Mouse (Mus musculus) intestine, postnatal 0 days (tissue): ENCODE results near the gene Aoc1. TPM values are rescaled to one million over a fixed set of nuclear protein-coding genes. Genes with fewer than 3 reads are reported as not detected.
A peak's percentile ranks its signal among the peaks of the same experiment; 100 is the strongest.

Source experiments
- ATAC-seq: fragments of 200-750 bp; cut with Nextera tagmentation; 2 replicates; pipeline ENCODE4 v1.8.0; 2017; ENCODE audit warnings: mild to moderate bottlenecking, moderate TSS enrichment, moderate library complexity
- H3K27ac ChIP-seq: fragments of 300-500 bp; sonication (generic); 2 replicates; pipeline ENCODE4 v1.5.1; 2014; ENCODE audit warnings: mild to moderate bottlenecking, low read depth, low read length, moderate library complexity
- H3K27me3 ChIP-seq: fragments of 300-500 bp; sonication (generic); replicated peaks from 2 replicates; pipeline ENCODE4 v1.6.1; 2014; ENCODE audit warnings: low read length, mixed read lengths; ENCODE audit not compliant: control insufficient read depth, insufficient read depth
- H3K36me3 ChIP-seq: fragments of 300-500 bp; sonication (generic); 2 replicates; pipeline ENCODE4 v1.6.1; 2014; ENCODE audit warnings: mild to moderate bottlenecking, moderate library complexity; ENCODE audit not compliant: control insufficient read depth, insufficient read depth
- H3K4me1 ChIP-seq: fragments of 300-500 bp; sonication (generic); replicated peaks from 2 replicates; pipeline ENCODE4 v1.6.1; 2014; ENCODE audit warnings: antibody characterized with exemption, low read length, mixed read lengths; ENCODE audit not compliant: control insufficient read depth, insufficient read depth
- H3K4me2 ChIP-seq: fragments of 300-500 bp; sonication (generic); replicated peaks from 2 replicates; pipeline ENCODE4 v1.6.1; 2014; ENCODE audit warnings: low read depth, mild to moderate bottlenecking, moderate library complexity
- H3K4me3 ChIP-seq: fragments of 300-500 bp; sonication (generic); 2 replicates; pipeline ENCODE4 v1.5.1; 2014; ENCODE audit warnings: low read depth, low read length
- H3K9ac ChIP-seq: fragments of 300-500 bp; sonication (generic); 2 replicates; pipeline ENCODE4 v1.6.1; 2014; ENCODE audit warnings: mild to moderate bottlenecking, low read depth, low read length
- H3K9me3 ChIP-seq: fragments of 300-500 bp; sonication (generic); 2 replicates; pipeline ENCODE4 v1.6.1; 2016; ENCODE audit warnings: mixed run types; ENCODE audit not compliant: control insufficient read depth
- CTCF ChIP-seq: sonication (generic); IDR thresholded peaks from 2 replicates; pipeline ENCODE4 v1.5.1; 2016; ENCODE audit warnings: low read depth, mild to moderate bottlenecking, control low read depth, antibody characterized with exemption, moderate library complexity
- WGBS: fragments of 180-500 bp; shearing (Covaris S2); extraction: QIAGEN DNeasy Blood & Tissue Kit; methylation state at CpG from one replicate; pipeline ENCODE4 v1.1.7; 2014; 5-methylcytosine and 5-hydroxymethylcytosine counted together
- polyA plus RNA-seq: library from polyadenylated mRNA; unstranded; fragments of >200 nt; fragmentation: Nextera tagmentation; extraction: Ambion mirVana; gene quantifications from 2 replicates; pipeline ENCODE4 v1.2.1, GENCODE M21; 2015

The Aoc1 gene
- polyA plus RNA-seq: 101 and 106 TPM in 2 replicates

- Histone ChIP-seq H3K4me3 (no peak within 1 kb of the TSS), H3K9ac (no peak within 1 kb of the TSS), H3K27ac (peak within 1 kb of the TSS; percentile 51), H3K36me3 (no peaks in the 10 kb centered on the region), H3K4me2 (no peak within 1 kb of the TSS), H3K9me3 (no peaks in the 10 kb centered on the region), H3K4me1 (peaks cover 10% of the 10 kb centered on the region; the same call in 1 of the 2 replicates), H3K27me3 (no peaks in the 10 kb centered on the region)
- no peak for TF ChIP-seq CTCF
- 56% methylated on average over 5 of the region's 5 CpGs for WGBS
- no peak for ATAC-seq
Measured at GRCm38 (mm10) chr6:48872596-48872995, at the start of gene Aoc1. Aoc1 (plus strand) TSS chr6:48872896.

GRCm38 (mm10) chr6:48825016-48825415 is 47.7 kb upstream of the Aoc1 start:
- no peak overlapping the region for H3K4me3 ChIP-seq
- peak overlapping the region; percentile 33 for H3K4me2 ChIP-seq
- H3K27me3 ChIP-seq: no peaks in the 10 kb centered on the region
- no peak overlapping the region for H3K27ac ChIP-seq
- no peaks in the 10 kb centered on the region for H3K4me1 ChIP-seq
- no peaks in the 10 kb centered on the region for H3K36me3 ChIP-seq
- no peak for TF ChIP-seq CTCF
- H3K9me3 ChIP-seq: no peaks in the 10 kb centered on the region
- 21% methylated on average over 7 of the region's 7 CpGs for WGBS
- no peak overlapping the region for H3K9ac ChIP-seq
- peak; percentile 94 for ATAC-seq

GRCm38 (mm10) chr6:48828976-48829375 is 43.7 kb upstream of the Aoc1 start:
- no peak overlapping the region for H3K4me3 ChIP-seq
- H3K9ac ChIP-seq: no peak overlapping the region
- peaks cover 14% of the 10 kb centered on the region for H3K36me3 ChIP-seq
- no peak for ATAC-seq
- H3K27ac ChIP-seq: no peak overlapping the region
- no peak for TF ChIP-seq CTCF
- WGBS: 51% methylated on average over 1 of the region's 1 CpGs
- no peak overlapping the region for H3K4me2 ChIP-seq
- no peaks in the 10 kb centered on the region for H3K27me3 ChIP-seq
- H3K9me3 ChIP-seq: no peaks in the 10 kb centered on the region
- no peaks in the 10 kb centered on the region for H3K4me1 ChIP-seq

GRCm38 (mm10) chr6:48829651-48830050 is 43.0 kb upstream of the Aoc1 start:
- H3K4me3 ChIP-seq: no peak overlapping the region

DNA sequence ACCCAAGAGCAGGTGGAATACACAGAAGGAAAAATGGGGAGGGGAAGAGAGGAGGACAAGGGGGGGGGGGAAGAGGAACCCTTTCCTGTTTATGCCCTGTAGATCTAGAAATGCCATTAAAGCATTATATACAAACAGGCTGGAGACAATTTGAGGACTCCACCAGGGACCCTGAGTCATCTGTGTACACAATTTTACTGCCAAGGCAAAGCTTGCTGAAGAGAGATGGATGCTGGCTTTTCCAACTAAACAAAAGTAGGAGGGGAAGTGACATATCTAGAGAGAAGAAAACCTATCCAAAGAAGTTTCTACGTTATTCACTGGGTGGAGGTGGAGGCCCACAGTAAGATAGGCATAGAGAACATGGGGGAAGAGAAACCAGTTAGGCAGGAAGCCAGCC is 42.5 kb upstream of the Aoc1 start:
- WGBS: 5% methylated on average over 1 of the region's 1 CpGs
- Histone ChIP-seq H3K9me3 (no peaks in the 10 kb centered on the region), H3K4me2 (no peak overlapping the region), H3K4me3 (no peak overlapping the region), H3K27me3 (no peaks in the 10 kb centered on the region), H3K27ac (peak overlapping the region; percentile 58; the same call in 1 of the 2 replicates), H3K4me1 (no peaks in the 10 kb centered on the region), H3K9ac (no peak overlapping the region), H3K36me3 (peaks cover 27% of the 10 kb centered on the region)
- no peak for TF ChIP-seq CTCF
- peak; percentile 36 for ATAC-seq

More at GRCm38 (mm10) chr6:48829651-48830050, 43.0 kb upstream of the Aoc1 start:
- peaks cover 21% of the 10 kb centered on the region for H3K36me3 ChIP-seq
- no peak for TF ChIP-seq CTCF
- no peak for ATAC-seq
- H3K27ac ChIP-seq: peak overlapping the region; percentile 54; the same call in 1 of the 2 replicates
- H3K4me1 ChIP-seq: no peaks in the 10 kb centered on the region
- H3K27me3 ChIP-seq: no peaks in the 10 kb centered on the region
- no peaks in the 10 kb centered on the region for H3K9me3 ChIP-seq
- no peak overlapping the region for H3K9ac ChIP-seq
- H3K4me2 ChIP-seq: no peak overlapping the region

DNA sequence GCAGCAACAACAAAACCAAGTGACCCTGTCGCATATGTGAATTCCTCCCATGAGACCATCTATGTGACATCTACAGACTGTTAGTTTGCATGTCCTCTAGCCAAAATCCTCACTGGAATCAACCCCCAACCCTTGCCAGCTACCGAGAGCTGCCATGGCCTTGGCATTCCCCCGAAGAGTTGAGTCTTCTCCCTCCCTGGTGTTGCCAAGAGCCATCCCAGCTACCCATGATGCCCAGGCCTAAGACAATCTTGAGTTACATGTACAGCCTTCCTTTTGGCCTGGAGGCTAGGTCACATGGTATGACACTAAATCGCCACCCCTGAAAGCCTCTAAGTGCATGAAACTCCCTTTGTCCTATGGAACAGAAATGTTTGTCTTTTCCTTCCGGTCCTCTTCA is 41.6 kb upstream of the Aoc1 start:
- H3K9ac ChIP-seq: no peak overlapping the region
- no peaks in the 10 kb centered on the region for H3K4me1 ChIP-seq
- no peaks in the 10 kb centered on the region for H3K27me3 ChIP-seq
- peaks cover 36% of the 10 kb centered on the region for H3K36me3 ChIP-seq
- no peaks in the 10 kb centered on the region for H3K9me3 ChIP-seq
- no peak overlapping the region for H3K4me3 ChIP-seq
- TF ChIP-seq CTCF: no peak
- 80% methylated on average over 5 of the region's 5 CpGs for WGBS
- no peak overlapping the region for H3K4me2 ChIP-seq
- H3K27ac ChIP-seq: peak overlapping the region; percentile 58; the same call in 1 of the 2 replicates
- no peak for ATAC-seq

GRCm38 (mm10) chr6:48832426-48832825 is 40.3 kb upstream of the Aoc1 start:
- no peaks in the 10 kb centered on the region for H3K27me3 ChIP-seq
- no peak for ATAC-seq
- no peak for TF ChIP-seq CTCF
- H3K9me3 ChIP-seq: no peaks in the 10 kb centered on the region
- H3K4me1 ChIP-seq: no peaks in the 10 kb centered on the region
- H3K9ac ChIP-seq: no peak overlapping the region
- peaks cover 49% of the 10 kb centered on the region for H3K36me3 ChIP-seq
- no peak overlapping the region for H3K27ac ChIP-seq
- 90% methylated on average over 1 of the region's 1 CpGs for WGBS
- H3K4me2 ChIP-seq: no peak overlapping the region
- no peak overlapping the region for H3K4me3 ChIP-seq
